Mouse (Mus musculus) embryonic facial prominence, embryonic 15.5 days (tissue): ENCODE results near the gene Polr1b. TPM values are rescaled to one million over a fixed set of nuclear protein-coding genes. Genes with fewer than 3 reads are reported as not detected.

Experiments used
- ATAC-seq: fragments of 200-750 bp; cut with Nextera tagmentation; 2 replicates; pipeline ENCODE4 v1.8.0; 2017; ENCODE audit warnings: low read depth, moderate TSS enrichment; ENCODE audit not compliant: insufficient number of reproducible peaks, low FRiP score, low TSS enrichment
- H3K27ac ChIP-seq: fragments of 300-500 bp; sonication (generic); replicated peaks from 2 replicates; pipeline ENCODE4 v1.5.1; 2015; ENCODE audit warnings: mild to moderate bottlenecking, inconsistent platforms
- H3K27me3 ChIP-seq: fragments of 300-500 bp; sonication (generic); 2 replicates; pipeline ENCODE4 v1.6.1; 2015; ENCODE audit warnings: inconsistent platforms
- H3K36me3 ChIP-seq: fragments of 300-500 bp; sonication (generic); 2 replicates; pipeline ENCODE4 v1.6.1; 2015; ENCODE audit warnings: mild to moderate bottlenecking, inconsistent platforms
- H3K4me1 ChIP-seq: fragments of 300-500 bp; sonication (generic); 2 replicates; pipeline ENCODE4 v1.6.1; 2015; ENCODE audit warnings: inconsistent platforms
- H3K4me2 ChIP-seq: fragments of 300-500 bp; sonication (generic); replicated peaks from 2 replicates; pipeline ENCODE4 v1.6.1; 2015; ENCODE audit warnings: mild to moderate bottlenecking, inconsistent platforms
- H3K4me3 ChIP-seq: fragments of 300-500 bp; sonication (generic); replicated peaks from 2 replicates; pipeline ENCODE4 v1.5.1; 2015; ENCODE audit warnings: mild to moderate bottlenecking, inconsistent platforms
- H3K9ac ChIP-seq: fragments of 300-500 bp; sonication (generic); 2 replicates; pipeline ENCODE4 v1.6.1; 2015; ENCODE audit warnings: inconsistent platforms
- H3K9me3 ChIP-seq: fragments of 300-500 bp; sonication (generic); replicated peaks from 2 replicates; pipeline ENCODE4 v1.6.1; 2016; ENCODE audit warnings: inconsistent platforms
- WGBS: fragments of 180-500 bp; shearing (Covaris S2); methylation state at CpG from one replicate; pipeline ENCODE4 v1.1.7; 2015; 5-methylcytosine and 5-hydroxymethylcytosine counted together
- polyA plus RNA-seq: library from polyadenylated mRNA; unstranded; fragments of >200 nt; fragmentation: Nextera tagmentation; extraction: Ambion mirVana; gene quantifications from 2 replicates; pipeline ENCODE4 v1.2.1, GENCODE M21; 2015

Polr1b gene
- polyA plus RNA-seq, 1 experiment from 2014 or later = 25.1 TPM

- no peaks in the 10 kb centered on the region for H3K9me3 ChIP-seq
- H3K4me3 ChIP-seq = no peak overlapping the region
- H3K27me3 ChIP-seq = no peaks in the 10 kb centered on the region
- H3K4me1 ChIP-seq = no peaks in the 10 kb centered on the region
- H3K4me2 ChIP-seq = no peak overlapping the region
- 77% methylated on average over 2 of the region's 2 CpGs for WGBS
- H3K36me3 ChIP-seq = peaks cover 52% of the 10 kb centered on the region
- ATAC-seq = no peak
- no peak overlapping the region for H3K9ac ChIP-seq
- no peak overlapping the region for H3K27ac ChIP-seq
Measured at GRCm38 (mm10) chr2:129079194-129079593, 21.6 kb upstream of the Polr1b start.

GRCm38 (mm10) chr2:129081097-129081496 lies 19.7 kb upstream of the Polr1b start:
- Histone ChIP-seq H3K27me3 (no peaks in the 10 kb centered on the region), H3K4me3 (no peak overlapping the region), H3K4me2 (no peak overlapping the region), H3K9me3 (no peaks in the 10 kb centered on the region), H3K27ac (no peak overlapping the region), H3K4me1 (no peaks in the 10 kb centered on the region), H3K36me3 (peaks cover 55% of the 10 kb centered on the region), H3K9ac (no peak overlapping the region)
- ATAC-seq = no peak
- WGBS = 65% methylated on average over 13 of the region's 13 CpGs

- Histone ChIP-seq H3K36me3 (peaks cover 49% of the 10 kb centered on the region), H3K4me2 (no peak overlapping the region), H3K4me3 (no peak overlapping the region), H3K9me3 (no peaks in the 10 kb centered on the region), H3K4me1 (no peaks in the 10 kb centered on the region), H3K27ac (no peak overlapping the region), H3K9ac (no peak overlapping the region), H3K27me3 (no peaks in the 10 kb centered on the region)
- WGBS = 92% methylated on average over 5 of the region's 5 CpGs
- ATAC-seq = no peak
Measured at GRCm38 (mm10) chr2:129083514-129083913, 17.3 kb upstream of the Polr1b start.

- Histone ChIP-seq H3K27me3 (no peaks in the 10 kb centered on the region), H3K9me3 (no peaks in the 10 kb centered on the region), H3K4me1 (no peaks in the 10 kb centered on the region), H3K27ac (no peak overlapping the region), H3K36me3 (peaks cover 52% of the 10 kb centered on the region), H3K9ac (no peak overlapping the region), H3K4me2 (no peak overlapping the region), H3K4me3 (no peak overlapping the region)
- ATAC-seq = no peak
- WGBS = 47% methylated on average over 2 of the region's 2 CpGs
Measured at GRCm38 (mm10) chr2:129084959-129085358, 15.8 kb upstream of the Polr1b start.

- no peak for ATAC-seq
- H3K4me1 ChIP-seq = no peaks in the 10 kb centered on the region
- peaks cover 42% of the 10 kb centered on the region for H3K36me3 ChIP-seq
- WGBS = 79% methylated on average over 1 of the region's 1 CpGs
- H3K4me2 ChIP-seq = no peak overlapping the region
- no peak overlapping the region for H3K4me3 ChIP-seq
- H3K9ac ChIP-seq = no peak overlapping the region
- no peaks in the 10 kb centered on the region for H3K27me3 ChIP-seq
- no peak overlapping the region for H3K27ac ChIP-seq
- H3K9me3 ChIP-seq = no peaks in the 10 kb centered on the region
Measured at GRCm38 (mm10) chr2:129087520-129087919, 13.3 kb upstream of the Polr1b start.

GRCm38 (mm10) chr2:129090370-129090769 lies 10.4 kb upstream of the Polr1b start:
- WGBS = 67% methylated on average over 4 of the region's 4 CpGs
- H3K4me2 ChIP-seq = no peak overlapping the region
- H3K9ac ChIP-seq = no peak overlapping the region
- H3K4me3 ChIP-seq = no peak overlapping the region
- no peak overlapping the region for H3K27ac ChIP-seq
- H3K27me3 ChIP-seq = no peaks in the 10 kb centered on the region
- H3K4me1 ChIP-seq = no peaks in the 10 kb centered on the region
- no peak for ATAC-seq
- H3K36me3 ChIP-seq = peaks cover 62% of the 10 kb centered on the region
- H3K9me3 ChIP-seq = no peaks in the 10 kb centered on the region

GRCm38 (mm10) chr2:129092810-129093209 lies 8.0 kb upstream of the Polr1b start:
- no peaks in the 10 kb centered on the region for H3K27me3 ChIP-seq
- H3K4me3 ChIP-seq = no peak overlapping the region
- no peak overlapping the region for H3K27ac ChIP-seq
- WGBS = 86% methylated on average over 12 of the region's 12 CpGs
- H3K9ac ChIP-seq = no peak overlapping the region
- H3K9me3 ChIP-seq = no peaks in the 10 kb centered on the region
- no peaks in the 10 kb centered on the region for H3K4me1 ChIP-seq
- ATAC-seq = no peak
- no peak overlapping the region for H3K4me2 ChIP-seq
- peaks cover 42% of the 10 kb centered on the region for H3K36me3 ChIP-seq

GRCm38 (mm10) chr2:129093926-129094724 lies 6.7 kb upstream of the Polr1b start:
- no peak overlapping the region for H3K4me2 ChIP-seq
- no peaks in the 10 kb centered on the region for H3K27me3 ChIP-seq
- H3K4me3 ChIP-seq = no peak overlapping the region
- no peaks in the 10 kb centered on the region for H3K4me1 ChIP-seq
- no peak overlapping the region for H3K9ac ChIP-seq
- 86% methylated on average over 18 of the region's 18 CpGs for WGBS
- H3K27ac ChIP-seq = no peak overlapping the region
- no peaks in the 10 kb centered on the region for H3K9me3 ChIP-seq
- peaks cover 32% of the 10 kb centered on the region for H3K36me3 ChIP-seq
- no peak for ATAC-seq

- H3K9ac ChIP-seq = no peak overlapping the region
- no peak overlapping the region for H3K4me2 ChIP-seq
- H3K36me3 ChIP-seq = peaks cover 76% of the 10 kb centered on the region
- no peaks in the 10 kb centered on the region for H3K4me1 ChIP-seq
- H3K4me3 ChIP-seq = no peak overlapping the region
- H3K27ac ChIP-seq = no peak overlapping the region
- WGBS = 82% methylated on average over 5 of the region's 5 CpGs
- no peak for ATAC-seq
- H3K9me3 ChIP-seq = no peaks in the 10 kb centered on the region
- H3K27me3 ChIP-seq = no peaks in the 10 kb centered on the region
Measured at GRCm38 (mm10) chr2:129112924-129113323, 12.1 kb downstream of the Polr1b start.

GRCm38 (mm10) chr2:129115706-129116367 lies 15.0 kb downstream of the Polr1b start:
- Histone ChIP-seq H3K27ac (no peak overlapping the region), H3K4me3 (no peak overlapping the region), H3K4me2 (no peak overlapping the region), H3K36me3 (peaks cover 90% of the 10 kb centered on the region), H3K27me3 (no peaks in the 10 kb centered on the region), H3K4me1 (no peaks in the 10 kb centered on the region), H3K9me3 (no peaks in the 10 kb centered on the region), H3K9ac (no peak overlapping the region)
- ATAC-seq = no peak
- 91% methylated on average over 9 of the region's 9 CpGs for WGBS

- H3K9me3 ChIP-seq = no peaks in the 10 kb centered on the region
- H3K36me3 ChIP-seq = peaks cover 92% of the 10 kb centered on the region
- no peak overlapping the region for H3K9ac ChIP-seq
- no peak overlapping the region for H3K27ac ChIP-seq
- no peak for ATAC-seq
- H3K4me2 ChIP-seq = no peak overlapping the region
- no peaks in the 10 kb centered on the region for H3K4me1 ChIP-seq
- H3K27me3 ChIP-seq = no peaks in the 10 kb centered on the region
- 92% methylated on average over 1 of the region's 1 CpGs for WGBS
- H3K4me3 ChIP-seq = no peak overlapping the region
Measured at GRCm38 (mm10) chr2:129116368-129116739, 15.6 kb downstream of the Polr1b start.

- Histone ChIP-seq H3K4me1 (no peaks in the 10 kb centered on the region), H3K27me3 (no peaks in the 10 kb centered on the region), H3K9me3 (no peaks in the 10 kb centered on the region), H3K36me3 (peaks cover 93% of the 10 kb centered on the region), H3K9ac (no peak overlapping the region), H3K27ac (no peak overlapping the region), H3K4me3 (no peak overlapping the region), H3K4me2 (no peak overlapping the region)
- WGBS = 94% methylated on average over 12 of the region's 12 CpGs
- ATAC-seq = no peak
Measured at GRCm38 (mm10) chr2:129118061-129118460, 17.3 kb downstream of the Polr1b start.
